Mouse (Mus musculus): ENCODE data around the gene Tpx2.

- TF ChIP-seq CTCF (IDR thresholded peaks at IDR 0.05; ENCODE audit: borderline replicate concordance, control insufficient read depth, extremely low read depth, insufficient read depth, low read length, poor library complexity) (no peak), POLR2A (IDR thresholded peaks at IDR 0.05; ENCODE audit: control insufficient read depth, extremely low read depth, insufficient read depth, low read length, poor library complexity) (no peak)
Measured at GRCm38 (mm10) chr2:152848466-152848865, 702 bp downstream of the Tpx2 start.

All from thymus, adult 2 months (tissue).